Mouse (Mus musculus) small intestine, adult 10 weeks (tissue): ENCODE results near the gene Lingo3. TPM values are rescaled to one million over a fixed set of nuclear protein-coding genes. Genes with fewer than 3 reads are reported as not detected.

Source experiments
- polyA plus RNA-seq: library from polyadenylated mRNA; stranded (reverse); fragments of 350-450 nt; fragmentation: Illumina TruSeq; extraction: RNeasy Lipid Tissue Mini Kit (QIAGEN cat#74804); gene quantifications from one replicate; pipeline ENCODE4 v1.2.3, GENCODE M21; 2014; ENCODE audit warnings: low replicate concordance

Lingo3 gene
- not detected for polyA plus RNA-seq

DNA sequence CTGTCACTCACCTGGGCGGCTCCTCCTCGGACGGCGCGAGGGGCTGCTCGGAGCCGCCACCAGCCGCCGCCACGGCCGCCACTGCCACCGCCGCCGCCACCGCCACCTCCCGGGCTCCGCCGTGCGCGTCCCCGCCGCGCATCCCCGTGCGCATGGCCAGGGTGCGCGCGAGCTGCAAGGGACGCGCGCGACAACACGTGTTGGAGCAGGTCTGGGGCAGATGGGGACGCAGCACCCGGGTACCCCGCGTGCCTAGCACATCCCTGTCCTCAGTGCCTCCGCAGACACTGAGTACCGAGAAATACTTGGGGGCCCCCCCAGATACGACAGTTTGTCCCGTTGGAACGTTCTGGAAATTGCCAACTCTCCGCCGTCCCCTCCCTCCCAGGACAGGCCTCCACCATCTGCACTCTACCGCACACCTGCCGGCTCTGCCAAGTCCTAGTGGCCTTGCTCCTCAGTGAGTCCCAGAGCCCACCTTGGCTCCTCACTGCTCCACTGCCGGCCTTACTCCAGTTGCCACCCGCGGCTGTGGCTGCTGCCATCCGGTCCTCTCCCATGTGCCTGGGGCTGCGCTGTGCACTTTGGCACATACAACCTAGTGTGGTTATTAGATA lies at the start of gene Lingo3:
Gene Lingo3, minus strand, starts transcription at position 109 of the 617 bp plus-strand sequence.

DNA sequence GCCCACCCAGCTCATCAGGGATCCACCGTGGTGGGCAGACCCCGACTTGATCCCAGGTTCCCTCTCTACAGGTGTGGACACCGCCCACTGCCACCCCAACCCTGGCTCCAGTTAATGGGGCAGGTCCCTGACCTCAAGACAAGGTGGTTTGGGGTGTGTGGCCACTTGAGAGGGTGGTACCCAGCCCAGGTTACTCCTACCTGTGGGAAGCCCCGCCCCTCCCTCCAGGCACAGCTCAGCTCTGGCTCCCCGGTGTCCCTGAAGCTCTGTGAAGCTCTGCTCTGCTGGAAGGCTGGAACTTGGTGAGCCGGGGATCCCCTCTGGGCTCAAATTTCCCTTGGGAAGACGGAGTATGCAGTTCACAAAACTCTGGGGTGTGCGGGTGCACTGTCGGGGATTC lies 27.7 kb upstream of the Lingo3 start, which contains the start of gene Tmprss9:
Gene Tmprss9, plus strand, starts transcription at position 268 of the 400 bp plus-strand sequence.

DNA sequence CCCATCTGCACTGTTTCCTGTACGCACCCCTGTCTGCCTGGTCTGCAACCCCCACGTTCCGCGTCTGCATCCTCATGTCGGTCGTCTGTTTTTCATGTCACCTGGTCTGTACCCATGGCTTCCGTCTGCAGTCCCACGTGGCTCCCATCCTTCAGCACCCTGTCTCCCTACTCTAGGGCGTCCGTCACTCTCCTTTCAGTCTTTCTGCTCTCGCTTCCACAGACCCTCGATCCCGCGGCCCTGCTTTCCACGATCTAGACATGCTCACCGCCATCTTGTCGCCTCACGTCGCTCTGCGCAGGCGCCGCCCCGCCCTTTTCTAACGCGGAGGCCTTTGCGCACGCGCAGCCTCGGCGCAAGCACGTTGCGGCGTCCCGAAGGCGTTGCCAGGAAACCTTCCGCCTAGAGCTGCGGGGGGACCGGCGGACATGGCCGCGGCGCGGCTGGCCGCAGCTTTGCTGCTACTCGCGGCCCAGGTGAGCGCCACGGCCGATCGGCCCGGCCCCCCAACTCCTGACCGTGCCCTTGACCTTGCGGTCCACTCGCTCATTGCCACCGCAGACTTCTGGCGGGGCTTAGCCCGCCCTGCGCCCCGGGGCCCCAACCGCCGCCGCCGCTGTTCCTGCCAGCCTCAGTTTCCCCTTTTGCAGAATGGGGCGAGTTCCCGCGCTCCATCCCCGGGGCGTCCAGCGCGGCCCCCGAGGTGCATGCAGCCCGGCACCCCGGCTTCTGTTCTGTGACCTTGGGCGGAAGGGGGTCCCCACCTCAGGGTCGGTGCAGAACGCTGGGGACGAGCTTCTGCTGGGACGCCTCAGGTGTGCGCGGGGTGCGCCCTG lies 11.3 kb upstream of the Lingo3 start, which contains the start of the genes Lsm7 and Sppl2b:
Gene Lsm7, minus strand, starts transcription at position 297 of the 836 bp plus-strand sequence.
Gene Sppl2b, plus strand, starts transcription at position 363 of the 836 bp plus-strand sequence.

DNA sequence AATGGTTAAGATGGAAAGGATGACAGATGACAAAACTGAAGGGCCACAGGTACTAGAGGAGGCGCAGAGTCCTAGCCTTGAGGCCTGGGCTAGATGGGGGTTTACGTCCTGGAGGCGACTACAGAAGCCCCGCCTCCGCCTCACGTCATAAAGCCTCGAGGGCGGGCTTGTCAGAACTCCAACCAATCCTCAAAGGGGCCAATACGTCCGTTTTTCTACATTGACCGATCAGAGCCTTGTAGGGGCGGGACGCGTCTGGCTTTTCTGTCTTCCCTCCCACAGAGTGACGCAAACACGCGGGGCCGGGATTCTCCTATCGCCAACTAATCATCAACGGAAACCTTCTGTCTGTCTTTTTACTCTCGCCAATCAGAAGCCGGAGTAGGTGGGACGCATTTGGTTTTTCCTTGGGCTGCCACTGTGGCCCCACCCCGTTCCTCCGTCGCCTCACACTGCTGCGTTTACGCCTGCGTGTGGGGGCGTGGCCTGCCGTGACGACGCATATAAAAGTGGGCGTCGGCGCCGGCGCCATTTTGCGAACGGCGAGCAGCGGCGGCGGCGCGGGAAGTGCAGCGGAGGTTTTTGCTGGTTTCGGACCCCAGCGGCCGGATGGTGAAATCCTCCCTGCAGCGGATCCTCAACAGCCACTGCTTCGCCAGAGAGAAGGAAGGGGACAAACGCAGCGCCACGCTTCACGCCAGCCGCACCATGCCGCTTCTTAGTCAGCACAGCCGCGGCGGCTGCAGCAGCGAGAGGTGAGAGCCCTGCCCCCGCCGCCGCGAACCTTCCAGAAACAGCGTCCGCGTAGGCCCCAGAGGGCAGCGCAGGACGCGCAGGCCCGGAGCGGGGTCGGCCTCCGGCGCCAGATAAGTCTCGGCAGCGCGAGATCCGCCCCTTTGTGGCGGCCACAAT lies 17.4 kb downstream of the Lingo3 start, which contains the start of gene Oaz1:
Gene Oaz1, plus strand, starts transcription at position 506 of the 912 bp plus-strand sequence.

DNA sequence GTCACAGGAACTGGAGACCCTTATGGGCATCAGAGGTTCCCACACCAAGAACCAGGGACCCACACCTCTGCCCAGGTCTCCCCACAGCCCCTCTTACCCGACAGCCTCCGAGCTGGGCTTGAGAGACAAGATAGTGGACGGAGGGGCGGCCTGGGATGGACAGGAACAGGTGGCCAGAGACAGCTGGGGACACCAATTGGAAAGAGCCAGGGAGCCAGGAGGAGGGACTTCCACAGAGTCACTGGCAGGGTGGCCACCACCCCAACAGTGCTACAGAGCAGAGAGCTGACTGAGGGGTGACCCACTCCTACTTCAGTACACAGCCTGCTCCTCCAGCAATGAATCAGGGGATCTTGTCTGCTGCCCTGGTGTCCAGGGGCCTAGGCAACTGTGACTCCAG lies 30.5 kb downstream of the Lingo3 start, which contains the start of gene Jsrp1:
Gene Jsrp1, minus strand, starts transcription at position 133 of the 400 bp plus-strand sequence.

DNA sequence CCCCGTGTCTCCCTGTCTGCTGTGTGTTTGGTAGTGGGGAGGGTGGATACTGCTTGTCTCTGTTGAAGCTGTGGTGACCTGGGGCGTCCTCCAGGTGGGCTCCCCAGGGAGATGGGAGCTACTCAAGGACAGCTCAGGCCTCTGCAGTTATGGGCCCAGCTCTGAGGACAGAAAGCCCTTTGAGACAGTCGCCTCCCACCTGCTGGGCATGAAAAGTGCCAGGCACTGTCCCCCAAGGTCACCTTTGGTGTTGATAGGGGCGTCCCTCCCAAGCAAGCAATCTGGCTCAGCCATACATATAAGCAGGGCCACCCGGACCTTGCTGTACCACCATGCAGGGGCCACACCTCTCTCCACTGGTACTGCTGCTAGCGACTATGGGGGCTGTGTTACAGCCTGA lies 38.9 kb downstream of the Lingo3 start, which contains the start of gene Amh:
Gene Amh, plus strand, starts transcription at position 328 of the 400 bp plus-strand sequence.

DNA sequence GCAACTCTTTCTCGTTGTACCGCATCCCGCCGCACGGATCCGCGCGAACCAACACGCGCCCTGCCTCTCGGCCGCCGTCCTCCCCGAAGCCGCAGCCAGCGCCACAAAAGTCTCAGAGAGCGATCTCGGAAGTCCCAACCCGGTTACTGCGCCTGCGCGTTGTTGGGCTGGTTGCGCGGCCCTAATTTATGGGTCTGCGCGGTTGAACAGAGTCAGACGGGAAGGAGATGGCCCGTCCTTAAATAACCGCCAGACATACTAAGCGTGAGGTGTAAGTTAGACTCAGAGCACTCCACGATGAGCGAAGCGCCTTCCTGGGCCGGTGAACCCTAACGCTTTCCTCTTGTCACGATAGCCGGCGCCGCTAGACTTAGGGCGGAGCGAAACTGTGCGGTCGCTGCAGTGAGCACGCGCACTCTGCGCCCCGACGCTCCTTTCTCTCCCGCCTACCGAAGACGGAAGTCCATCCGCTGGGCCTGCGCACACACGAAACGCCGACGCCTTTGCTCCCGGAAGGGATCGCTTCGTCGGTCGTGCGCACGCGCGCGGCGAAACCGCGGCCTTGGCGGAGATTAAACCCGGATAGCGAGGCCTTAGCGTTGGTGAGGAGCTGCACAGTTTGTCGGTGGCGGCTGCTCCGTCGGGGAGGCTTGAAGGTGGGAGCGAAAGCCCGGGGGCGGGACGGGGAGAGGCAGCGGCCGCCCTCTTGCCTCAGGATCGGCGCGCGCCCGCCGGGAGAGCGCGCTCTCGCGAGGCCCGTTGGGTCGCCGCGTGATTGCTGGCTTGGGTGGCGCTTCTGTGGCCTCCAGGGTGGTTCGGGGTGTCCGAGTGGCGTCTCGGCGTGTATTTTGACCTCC lies 45.5 kb downstream of the Lingo3 start, which contains the start of the genes Sf3a2 and Plekhj1:
Gene Sf3a2, plus strand, starts transcription at position 49 of the 857 bp plus-strand sequence.
Gene Plekhj1, minus strand, starts transcription at position 477 of the 857 bp plus-strand sequence.

Other genes with a start within 250 kb of the Lingo3 start
- 1.3 TPM for gene Scamp4, start 241.2 kb downstream of the Lingo3 start, polyA plus RNA-seq
- gene Adat3, start 241.2 kb downstream of the Lingo3 start, polyA plus RNA-seq, result not detected
- not detected for gene Gm49322, start 238.0 kb downstream of the Lingo3 start, polyA plus RNA-seq
- 0.41 TPM for gene Csnk1g2, start 221.2 kb downstream of the Lingo3 start, polyA plus RNA-seq
- gene Btbd2, start 187.0 kb downstream of the Lingo3 start, polyA plus RNA-seq, result 0.19 TPM
- gene Mknk2, start 165.9 kb downstream of the Lingo3 start, polyA plus RNA-seq, result 0.56 TPM
- gene Mob3a, start 142.1 kb downstream of the Lingo3 start, polyA plus RNA-seq, result 2.5 TPM
- gene Izumo4, start 141.9 kb downstream of the Lingo3 start, polyA plus RNA-seq, result not detected
- 7.6 TPM for gene Ap3d1, start 101.8 kb downstream of the Lingo3 start, polyA plus RNA-seq
- gene Dot1l, start 88.8 kb downstream of the Lingo3 start, polyA plus RNA-seq, result 4.4 TPM
- gene Sf3a2, start 45.8 kb downstream of the Lingo3 start, polyA plus RNA-seq, result 1.9 TPM
- gene Plekhj1, start 45.4 kb downstream of the Lingo3 start, polyA plus RNA-seq, result not detected
- not detected for gene Amh, start 38.8 kb downstream of the Lingo3 start, polyA plus RNA-seq
- gene Jsrp1, start 30.5 kb downstream of the Lingo3 start, polyA plus RNA-seq, result not detected
- gene Oaz1, start 17.4 kb downstream of the Lingo3 start, polyA plus RNA-seq, result 174 TPM
- not detected for gene Lsm7, start 11.2 kb upstream of the Lingo3 start, polyA plus RNA-seq
- 0.11 TPM for gene Sppl2b, start 11.2 kb upstream of the Lingo3 start, polyA plus RNA-seq
- gene Tmprss9, start 27.8 kb upstream of the Lingo3 start, polyA plus RNA-seq, result not detected
- not detected for gene Timm13, start 56.9 kb upstream of the Lingo3 start, polyA plus RNA-seq
- gene Lmnb2, start 74.2 kb upstream of the Lingo3 start, polyA plus RNA-seq, result 0.45 TPM
- gene Gadd45b, start 86.0 kb upstream of the Lingo3 start, polyA plus RNA-seq, result 9.7 TPM
- gene Gng7, start 170.9 kb upstream of the Lingo3 start, polyA plus RNA-seq, result not detected
- 0.15 TPM for gene Diras1, start 181.6 kb upstream of the Lingo3 start, polyA plus RNA-seq
- gene Slc39a3, start 193.4 kb upstream of the Lingo3 start, polyA plus RNA-seq, result 0.19 TPM
- gene Sgta, start 216.1 kb upstream of the Lingo3 start, polyA plus RNA-seq, result 0.41 TPM
- gene Thop1, start 226.0 kb upstream of the Lingo3 start, polyA plus RNA-seq, result not detected